Mouse (Mus musculus) E14TG2a.4 (cell line): ENCODE measurements around the gene Cyp19a1.

Experiments
- H3K27me3 ChIP-seq: 2 replicates; pipeline ENCODE4 v1.6.1; 2014; ENCODE audit warnings: low read length, control low read depth; ENCODE audit not compliant: insufficient read depth
- H3K36me3 ChIP-seq: 2 replicates; pipeline ENCODE4 v1.6.1; 2014; ENCODE audit warnings: low read length, control low read depth; ENCODE audit not compliant: insufficient read depth
- H3K4me1 ChIP-seq: replicated peaks from 2 replicates; pipeline ENCODE4 v1.6.1; 2014; ENCODE audit warnings: low read depth, low read length, control low read depth
- H3K4me3 ChIP-seq: replicated peaks from 2 replicates; pipeline ENCODE4 v1.5.1; 2014; ENCODE audit warnings: mild to moderate bottlenecking, low read length
- H3K9me3 ChIP-seq: 2 replicates; pipeline ENCODE4 v1.6.1; 2014; ENCODE audit warnings: low read length, control low read depth
- CTCF ChIP-seq: conservative IDR thresholded peaks from 2 replicates; pipeline ENCODE4 v1.5.1; 2014; ENCODE audit warnings: low read length
- NANOG ChIP-seq: IDR thresholded peaks from 2 replicates; pipeline ENCODE4 v1.6.1; 2014; ENCODE audit warnings: borderline replicate concordance, low read length, mixed read lengths
- POU5F1 ChIP-seq: IDR thresholded peaks from 2 replicates; pipeline ENCODE4 v1.6.1; 2014; ENCODE audit warnings: low read length, borderline replicate concordance

Gene Cyp19a1

DNA sequence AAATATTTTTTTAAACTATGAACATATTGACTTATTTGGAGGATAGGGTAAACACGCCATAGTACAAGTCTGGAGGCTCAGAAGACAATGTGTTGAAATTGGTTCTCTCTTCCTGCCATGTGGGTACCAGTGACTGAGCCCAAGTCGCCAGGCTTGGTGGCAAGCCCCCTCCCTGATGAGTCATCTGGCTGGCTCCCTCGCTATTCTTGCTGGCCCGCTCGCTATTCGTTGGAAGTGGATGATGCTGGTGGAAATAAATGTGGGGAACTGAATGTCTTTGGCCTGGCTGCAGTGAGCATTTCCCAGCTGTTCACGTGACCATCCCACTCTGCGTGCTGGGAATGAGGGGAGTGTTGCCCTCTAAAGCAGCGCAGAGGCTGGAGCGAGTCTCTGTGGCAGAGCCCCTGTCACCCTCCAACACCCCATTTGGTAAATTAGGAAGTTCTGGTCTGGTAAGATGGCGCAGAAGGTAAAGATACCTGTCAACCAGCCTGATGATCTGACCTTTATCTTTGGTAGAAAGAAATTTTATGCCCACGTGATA, 11.2 kb upstream of the Cyp19a1 start:
- H3K9me3 ChIP-seq: no peaks in the 10 kb centered on the region
- TF ChIP-seq POU5F1: no peak
- TF ChIP-seq CTCF: no peak
- TF ChIP-seq NANOG: no peak
- peaks cover 11% of the 10 kb centered on the region for H3K27me3 ChIP-seq
- no peaks in the 10 kb centered on the region for H3K4me1 ChIP-seq
- no peak overlapping the region for H3K4me3 ChIP-seq
- H3K36me3 ChIP-seq: no peaks in the 10 kb centered on the region

DNA sequence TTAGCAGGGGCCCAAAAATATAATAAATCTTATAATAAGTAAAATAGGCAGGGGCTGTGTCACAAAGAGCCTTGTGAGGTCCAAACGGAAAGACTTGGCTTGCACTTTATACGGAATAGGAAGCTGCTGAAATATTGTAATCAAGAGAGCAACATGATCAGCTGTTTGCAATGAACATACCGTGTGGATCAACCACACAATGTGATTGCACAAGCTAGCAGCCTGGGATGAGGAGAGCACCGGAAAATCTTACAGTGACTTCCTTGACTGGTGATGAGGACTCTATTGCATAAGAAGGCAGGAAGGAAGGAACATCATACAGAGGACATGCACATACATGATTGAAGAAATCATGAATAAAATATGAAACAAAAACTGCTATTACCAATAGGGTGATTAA, 7.4 kb upstream of the Cyp19a1 start:
- Histone ChIP-seq H3K4me1 (no peaks in the 10 kb centered on the region), H3K9me3 (no peaks in the 10 kb centered on the region), H3K4me3 (no peak overlapping the region), H3K27me3 (peaks cover 5% of the 10 kb centered on the region), H3K36me3 (no peaks in the 10 kb centered on the region)
- TF ChIP-seq CTCF (no peak), POU5F1 (no peak), NANOG (no peak)

GRCm38 (mm10) chr9:54270889-54271288, 3.0 kb upstream of the Cyp19a1 start:
- no peak overlapping the region for H3K4me3 ChIP-seq

DNA sequence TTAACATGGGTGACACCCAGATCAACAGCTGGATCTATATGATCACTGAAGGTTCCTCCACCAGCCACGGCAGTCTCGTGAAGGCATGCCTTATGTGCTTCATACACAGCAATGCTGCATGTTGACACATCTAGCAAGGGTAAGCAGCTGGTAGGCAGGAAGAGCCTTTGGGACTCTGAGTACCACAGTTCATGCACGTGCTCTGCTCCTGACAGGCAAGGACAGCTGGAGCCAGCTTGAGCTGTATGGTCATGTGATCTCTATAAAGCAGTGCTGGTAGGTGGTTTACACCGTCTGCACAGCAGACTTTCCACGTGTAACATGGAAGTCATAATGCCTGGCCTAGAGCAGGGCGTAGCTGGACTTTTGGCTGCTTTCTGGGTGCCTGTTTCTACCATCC, 2.1 kb upstream of the Cyp19a1 start:
- Histone ChIP-seq H3K4me3 (no peak overlapping the region), H3K27me3 (no peaks in the 10 kb centered on the region), H3K4me1 (no peaks in the 10 kb centered on the region), H3K9me3 (no peaks in the 10 kb centered on the region), H3K36me3 (no peaks in the 10 kb centered on the region)
- TF ChIP-seq NANOG: no peak

More at GRCm38 (mm10) chr9:54270889-54271288, 3.0 kb upstream of the Cyp19a1 start:
- no peaks in the 10 kb centered on the region for H3K9me3 ChIP-seq
- no peaks in the 10 kb centered on the region for H3K27me3 ChIP-seq
- TF ChIP-seq CTCF (no peak), POU5F1 (no peak), NANOG (no peak)
- H3K4me1 ChIP-seq: no peaks in the 10 kb centered on the region
- no peaks in the 10 kb centered on the region for H3K36me3 ChIP-seq

DNA sequence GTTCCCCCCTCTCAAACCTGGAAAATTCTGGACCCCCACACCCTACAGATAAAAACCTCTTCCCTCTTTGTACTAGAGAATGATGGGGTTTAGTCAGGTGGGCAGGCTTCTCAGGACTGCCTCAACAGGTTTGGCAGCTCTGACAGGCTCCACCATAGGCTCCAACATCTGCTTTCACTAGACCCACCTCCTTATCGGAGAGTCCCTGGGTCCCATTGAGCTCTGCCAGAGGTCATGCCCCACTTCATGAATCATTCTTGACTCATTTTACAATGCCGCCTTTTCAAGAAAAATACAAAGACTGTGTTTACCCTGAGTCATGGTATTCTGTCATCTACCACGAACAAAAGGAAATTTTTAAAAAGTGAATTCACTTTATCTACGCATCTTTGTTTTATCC, 3.2 kb downstream of the Cyp19a1 start:
- no peaks in the 10 kb centered on the region for H3K27me3 ChIP-seq
- H3K36me3 ChIP-seq: no peaks in the 10 kb centered on the region
- TF ChIP-seq POU5F1 (no peak), CTCF (no peak), NANOG (no peak)
- H3K9me3 ChIP-seq: no peaks in the 10 kb centered on the region
- H3K4me1 ChIP-seq: no peaks in the 10 kb centered on the region
- no peak overlapping the region for H3K4me3 ChIP-seq

- H3K36me3 ChIP-seq: no peaks in the 10 kb centered on the region
- TF ChIP-seq CTCF: no peak
- TF ChIP-seq NANOG: no peak
- no peak for TF ChIP-seq POU5F1
- no peak overlapping the region for H3K4me3 ChIP-seq
These were observed 22.8 kb downstream of the Cyp19a1 start for GRCm38 (mm10) chr9:54244869-54245665.

GRCm38 (mm10) chr9:54227580-54227979, 40.3 kb downstream of the Cyp19a1 start:
- Histone ChIP-seq H3K4me3 (no peak overlapping the region), H3K27me3 (peaks cover 18% of the 10 kb centered on the region; the same call in 1 of the 2 replicates)

More at GRCm38 (mm10) chr9:54244869-54245665, 22.8 kb downstream of the Cyp19a1 start:
- Histone ChIP-seq H3K9me3 (no peaks in the 10 kb centered on the region), H3K27me3 (peaks cover 8% of the 10 kb centered on the region), H3K4me1 (no peaks in the 10 kb centered on the region)

GRCm38 (mm10) chr9:54216511-54216910, 51.4 kb downstream of the Cyp19a1 start:
- Histone ChIP-seq H3K36me3 (no peaks in the 10 kb centered on the region), H3K4me3 (0 out of 2 replicates have a peak overlapping the region, but pooled peaks have one; percentile 20), H3K9me3 (no peaks in the 10 kb centered on the region), H3K27me3 (no peaks in the 10 kb centered on the region), H3K4me1 (peaks cover 62% of the 10 kb centered on the region)
- no peak for TF ChIP-seq NANOG
- no peak for TF ChIP-seq POU5F1
- no peak for TF ChIP-seq CTCF

More at GRCm38 (mm10) chr9:54227580-54227979, 40.3 kb downstream of the Cyp19a1 start:
- no peaks in the 10 kb centered on the region for H3K36me3 ChIP-seq
- no peaks in the 10 kb centered on the region for H3K9me3 ChIP-seq
- TF ChIP-seq POU5F1 (no peak), CTCF (no peak), NANOG (no peak)
- H3K4me1 ChIP-seq: peaks cover 2% of the 10 kb centered on the region; the same call in 1 of the 2 replicates

GRCm38 (mm10) chr9:54214881-54215280, 53.0 kb downstream of the Cyp19a1 start:
- TF ChIP-seq CTCF (no peak), NANOG (no peak), POU5F1 (no peak)
- Histone ChIP-seq H3K4me3 (no peak overlapping the region), H3K36me3 (no peaks in the 10 kb centered on the region), H3K9me3 (0 out of 2 replicates have a peak, but pooled peaks cover 5% of the 10 kb centered on the region), H3K4me1 (peaks cover 62% of the 10 kb centered on the region), H3K27me3 (0 out of 2 replicates have a peak, but pooled peaks cover 4% of the 10 kb centered on the region)
